Mouse (Mus musculus): ENCODE results near the gene Gpr37.

The Gpr37 gene

GRCm38 (mm10) chr6:25690629-25691028 lies at the start of gene Gpr37:
Gene Gpr37 (minus strand): TSS chr6:25690729.
- no peak for DNase-seq

DNA sequence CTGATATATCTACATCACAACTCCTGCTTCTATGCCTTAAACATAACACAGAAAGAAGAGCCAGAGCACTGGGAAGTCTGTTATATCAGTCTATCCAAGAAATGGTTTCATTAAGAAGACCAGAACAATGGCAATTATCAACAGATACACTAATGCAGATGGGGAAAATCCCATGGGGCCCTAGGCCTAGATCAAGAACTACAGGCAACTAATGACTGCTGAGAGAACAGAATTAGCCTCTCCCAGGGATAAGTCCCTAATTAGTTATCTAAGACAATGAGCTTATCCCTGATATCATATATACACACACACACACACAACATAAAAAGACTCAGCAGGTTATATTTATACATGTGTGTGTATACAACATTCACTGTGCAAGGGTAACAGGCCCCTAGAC lies 46.0 kb upstream of the Gpr37 start:
- DNase-seq: no peak

- no peak for DNase-seq
Measured at GRCm38 (mm10) chr6:25726560-25726959, 36.0 kb upstream of the Gpr37 start.

GRCm38 (mm10) chr6:25710601-25711000 lies 20.1 kb upstream of the Gpr37 start:
- DNase-seq: no peak

DNA sequence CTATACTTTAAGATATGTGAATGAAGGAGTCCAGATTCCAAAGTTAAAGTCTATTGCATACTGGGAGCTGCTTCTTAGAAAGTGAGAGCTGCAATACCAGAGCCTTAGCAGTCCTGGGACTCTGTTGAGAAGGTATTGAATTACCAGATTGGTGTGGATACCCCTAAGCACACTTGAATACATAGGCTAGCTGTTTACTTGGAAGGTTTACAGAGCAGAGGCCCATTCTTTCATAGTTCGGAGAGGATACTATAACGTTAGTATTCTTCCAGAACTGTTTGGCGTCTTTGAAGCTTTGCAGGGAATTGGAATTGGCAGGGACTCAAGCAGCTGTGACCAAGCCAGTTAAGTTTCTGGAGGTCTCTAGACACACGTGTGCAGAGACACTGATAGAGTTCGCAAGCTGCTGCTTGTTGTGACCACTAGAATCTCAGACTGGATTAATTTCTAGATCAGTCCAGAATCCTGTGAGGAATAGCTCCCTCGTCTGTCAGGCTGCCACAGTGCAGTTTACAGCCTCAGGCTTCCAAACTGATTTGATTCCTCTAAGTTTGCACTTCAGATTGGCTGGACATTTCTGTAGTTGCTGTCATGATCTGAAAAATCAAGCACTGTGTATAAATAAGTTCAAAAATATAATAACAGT lies 18.8 kb upstream of the Gpr37 start:
- no peak for DNase-seq

GRCm38 (mm10) chr6:25699956-25700355 lies 9.4 kb upstream of the Gpr37 start:
- DNase-seq: no peak

DNA sequence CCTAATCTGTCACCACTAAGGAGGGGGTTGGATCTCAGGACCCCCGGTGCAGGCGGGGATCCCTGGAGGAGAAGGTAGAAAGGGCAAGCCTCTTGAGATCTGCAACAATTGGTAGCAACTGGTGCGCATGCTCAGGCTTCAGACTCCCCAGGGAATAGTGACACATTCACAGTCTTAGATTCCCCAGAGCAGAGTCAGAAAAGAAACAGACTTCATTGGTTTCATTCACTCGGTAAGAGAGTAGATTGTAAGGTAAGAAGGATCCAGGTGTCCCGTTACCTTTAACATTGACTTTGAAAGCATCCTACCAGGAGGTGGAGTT lies 284 bp downstream of the Gpr37 start:
- DNase-seq: no peak

DNA sequence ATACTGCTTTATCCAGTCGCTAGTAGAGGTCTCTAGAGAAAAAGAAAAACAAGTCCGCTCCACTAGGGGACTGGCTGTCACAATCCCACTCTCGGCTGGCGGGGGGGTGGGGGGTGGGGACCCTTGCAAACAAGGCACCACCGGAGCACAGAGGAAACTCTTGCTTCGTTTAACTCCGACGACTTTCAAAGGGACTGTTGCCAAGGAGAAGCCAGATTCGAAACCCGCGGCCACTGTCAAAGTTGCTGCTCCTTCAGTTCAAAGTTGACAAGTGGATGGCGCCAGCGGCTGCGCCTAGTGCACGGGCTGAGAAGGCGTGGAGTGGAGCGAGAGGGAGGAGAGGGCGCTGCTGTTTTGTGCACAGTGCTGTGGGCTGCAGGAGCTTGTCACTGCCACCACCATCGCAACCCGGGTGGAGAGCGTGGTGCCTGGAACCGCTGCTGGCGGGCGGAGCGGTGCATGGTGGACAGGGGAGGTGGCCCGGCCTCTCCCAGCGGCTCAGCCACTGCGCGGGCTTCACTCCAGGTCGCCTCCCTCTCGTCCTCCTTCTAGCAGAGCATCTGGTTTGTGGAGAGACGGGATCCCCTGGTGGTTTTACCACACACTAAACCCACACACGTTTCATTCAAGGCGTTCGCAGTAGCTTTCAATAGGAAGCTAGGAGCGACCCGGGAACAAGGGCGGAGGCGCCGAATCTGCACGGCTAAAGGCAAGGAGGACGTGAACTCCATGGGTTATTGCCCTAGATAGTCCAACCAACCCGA lies 827 bp downstream of the Gpr37 start:
- no peak for DNase-seq

DNA sequence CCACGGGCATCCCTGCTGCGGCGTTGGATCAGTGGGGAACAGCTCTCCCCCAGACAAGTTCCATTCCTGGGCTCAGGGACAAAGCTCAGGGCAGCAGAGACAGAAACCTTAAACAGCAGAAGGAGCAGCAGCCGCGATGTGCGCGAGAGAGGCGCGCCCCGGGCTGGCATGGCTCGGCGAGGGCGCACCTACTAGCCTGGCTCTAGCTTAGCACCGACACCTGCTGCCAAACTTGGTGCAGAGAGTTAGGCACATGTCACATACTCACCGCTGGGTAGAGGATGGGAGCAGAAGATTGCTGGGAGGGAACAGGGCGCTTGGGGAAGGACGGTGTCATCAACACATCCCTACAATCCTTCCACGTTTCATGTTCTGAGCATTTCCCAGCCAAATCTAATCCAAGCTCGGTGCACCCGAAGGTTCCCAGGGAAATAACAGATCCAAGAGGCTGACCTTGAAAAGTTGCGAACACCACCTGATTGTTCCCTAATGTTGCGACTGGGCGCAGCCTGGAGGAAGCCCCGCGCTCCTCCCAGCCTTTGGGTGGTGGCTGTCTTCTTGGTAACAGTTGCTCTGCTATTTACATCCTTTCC lies 1.5 kb downstream of the Gpr37 start:
- no peak for DNase-seq

GRCm38 (mm10) chr6:25686760-25687200 lies 3.7 kb downstream of the Gpr37 start:
- DNase-seq: no peak

DNA sequence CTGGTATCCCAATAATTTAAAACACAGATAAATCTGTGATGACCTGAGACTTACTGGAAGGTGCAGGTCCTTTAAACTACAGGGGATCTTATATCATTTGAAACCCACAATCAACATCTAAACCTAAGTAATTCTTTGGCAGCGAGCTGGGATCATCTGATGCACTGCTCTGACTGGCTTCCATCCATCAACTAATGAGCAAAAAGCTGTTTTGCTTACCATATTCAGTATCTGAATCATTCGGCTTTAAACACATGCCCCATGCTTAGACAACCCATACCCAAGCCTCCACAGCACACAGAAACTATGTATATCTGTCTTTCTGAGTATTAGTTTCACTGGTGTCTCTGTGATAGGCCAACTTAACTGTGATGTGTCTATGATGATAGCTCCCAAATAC lies 6.1 kb downstream of the Gpr37 start:
- DNase-seq: no peak

- no peak for DNase-seq
Measured at GRCm38 (mm10) chr6:25675111-25675510, 15.4 kb downstream of the Gpr37 start.

- DNase-seq: no peak
Measured at GRCm38 (mm10) chr6:25673801-25674200, 16.7 kb downstream of the Gpr37 start.

DNA sequence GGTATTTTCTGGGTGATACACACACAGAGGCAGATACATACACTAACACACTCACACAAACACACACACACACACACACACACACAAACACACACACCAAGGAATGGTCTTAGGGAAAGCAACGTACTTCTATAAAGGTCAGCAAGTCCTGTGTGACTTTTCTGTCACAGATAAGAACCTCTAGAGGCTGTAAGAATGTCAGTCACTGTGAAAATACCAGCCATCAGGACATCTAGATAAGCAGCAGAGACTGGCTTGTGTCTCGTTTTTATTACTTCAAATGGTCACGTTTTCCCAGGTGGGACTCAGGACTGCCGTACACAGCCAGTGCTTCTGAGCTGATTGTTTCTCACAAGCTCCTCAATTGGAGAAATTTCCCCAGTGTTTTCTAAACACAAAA lies 20.4 kb downstream of the Gpr37 start:
- no peak for DNase-seq

- no peak for DNase-seq
Measured at GRCm38 (mm10) chr6:25663942-25664341, 26.6 kb downstream of the Gpr37 start.

DNA sequence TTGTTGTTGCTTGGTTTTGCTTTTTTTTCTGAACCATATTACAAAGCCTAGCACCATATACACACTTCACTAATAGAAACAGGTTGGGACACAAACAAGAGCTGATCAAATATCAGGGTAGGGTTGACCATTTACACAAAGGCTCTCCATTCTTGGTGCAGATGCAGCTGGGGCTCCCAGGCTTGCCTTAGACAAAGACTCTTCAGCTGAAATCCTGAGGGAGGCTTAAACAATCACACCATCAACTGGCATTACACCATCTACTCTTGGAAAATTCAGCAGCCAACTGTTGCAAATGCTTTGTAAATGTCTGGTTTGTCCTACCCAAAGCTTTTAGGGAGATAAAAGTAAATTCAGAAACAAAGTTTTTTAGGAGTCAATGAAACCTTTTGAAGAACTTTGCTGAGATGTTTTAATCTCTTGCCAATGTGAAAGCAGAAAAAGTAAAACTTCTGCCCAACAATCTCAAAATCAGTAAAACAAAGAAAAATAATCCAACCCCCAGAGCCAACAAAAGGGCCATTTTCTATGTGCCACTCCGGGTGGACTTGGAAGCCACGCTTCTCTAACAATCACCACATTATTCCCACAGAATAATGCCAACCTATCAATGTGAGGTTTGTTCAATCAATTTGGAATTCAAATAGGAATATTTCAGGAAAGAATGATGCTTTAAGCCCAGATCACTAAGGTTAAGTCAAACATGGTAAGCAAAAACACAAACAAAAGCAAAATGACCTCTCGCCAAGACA lies 30.4 kb downstream of the Gpr37 start:
- DNase-seq: no peak

Data from spleen, adult 18-20 months (tissue).